Mouse (Mus musculus) lung, adult 2 months (tissue): ENCODE measurements around the gene Gm44790.

Source experiments
- CTCF ChIP-seq: fragments of 200-500 bp; IDR thresholded peaks from 2 replicates; pipeline ENCODE4 v1.5.1; 2011; ENCODE audit warnings: mild to moderate bottlenecking, low read length, control low read depth; ENCODE audit not compliant: insufficient read depth
- POLR2A ChIP-seq: fragments of 200-500 bp; IDR thresholded peaks from 2 replicates; pipeline ENCODE4 v1.6.1; 2011; ENCODE audit warnings: low read depth, mild to moderate bottlenecking, control low read depth, low read length, borderline replicate concordance; ENCODE audit errors: extremely low read depth

GRCm38 (mm10) chr6:86378341-86378740 is 48.1 kb upstream of the Gm44790 start:
- no peak for TF ChIP-seq CTCF
- TF ChIP-seq POLR2A, result no peak
